Mouse (Mus musculus) heart, embryonic 14.5 days (tissue): ENCODE measurements around the gene Fyn. TPM values are rescaled to one million over a fixed set of nuclear protein-coding genes. Genes with fewer than 3 reads are reported as not detected.

Experiments used
- ATAC-seq: fragments of 200-750 bp; cut with Nextera tagmentation; 2 replicates; pipeline ENCODE4 v1.8.0; 2017; ENCODE audit warnings: low read depth, moderate TSS enrichment; ENCODE audit not compliant: insufficient number of reproducible peaks, insufficient read depth, low FRiP score
- H3K27ac ChIP-seq, 2 experiments: fragments of 200-500 bp in 1 of 2; fragments of 300-500 bp in 1 of 2; sonication (generic) in 1 of 2; replicated peaks in 1 of 2; 2 replicates each; pipeline ENCODE4 v1.5.1; 2012 to 2014; ENCODE audit warnings: low read depth in 2 of 2, low read length in 2 of 2, control low read depth in 1 of 2, mild to moderate bottlenecking in 1 of 2, mixed read lengths in 1 of 2; ENCODE audit not compliant: control insufficient read depth in 1 of 2, insufficient read depth in 1 of 2
- H3K27me3 ChIP-seq: fragments of 300-500 bp; sonication (generic); 2 replicates; pipeline ENCODE4 v1.6.1; 2014; ENCODE audit warnings: mild to moderate bottlenecking, low read length, control low read depth; ENCODE audit not compliant: control insufficient read depth, insufficient read depth
- H3K36me3 ChIP-seq: fragments of 300-500 bp; sonication (generic); 2 replicates; pipeline ENCODE4 v1.6.1; 2014; ENCODE audit warnings: mild to moderate bottlenecking, control low read depth, low read length, mixed read lengths; ENCODE audit not compliant: control insufficient read depth, insufficient read depth
- H3K4me1 ChIP-seq, 2 experiments: fragments of 200-500 bp in 1 of 2; fragments of 300-500 bp in 1 of 2; sonication (generic) in 1 of 2; 2 replicates each; pipeline ENCODE4 v1.6.1; 2012 to 2014; ENCODE audit warnings: low read length in 2 of 2, control low read depth in 1 of 2, mixed read lengths in 1 of 2; ENCODE audit not compliant: control insufficient read depth in 2 of 2, insufficient read depth in 2 of 2
- H3K4me2 ChIP-seq: fragments of 300-500 bp; sonication (generic); 2 replicates; pipeline ENCODE4 v1.6.1; 2014; ENCODE audit warnings: mild to moderate bottlenecking, low read length
- H3K4me3 ChIP-seq, 2 experiments: fragments of 200-500 bp in 1 of 2; fragments of 300-500 bp in 1 of 2; sonication (generic) in 1 of 2; 2 replicates each; pipeline ENCODE4 v1.5.1; 2012 to 2014; ENCODE audit warnings: low read length in 2 of 2, mild to moderate bottlenecking in 2 of 2, control low read depth in 1 of 2, low read depth in 1 of 2, moderate library complexity in 1 of 2; ENCODE audit not compliant: control insufficient read depth in 1 of 2, insufficient read depth in 1 of 2
- H3K9ac ChIP-seq: fragments of 300-500 bp; sonication (generic); 2 replicates; pipeline ENCODE4 v1.6.1; 2014; ENCODE audit warnings: mild to moderate bottlenecking, low read length
- H3K9me3 ChIP-seq: fragments of 300-500 bp; sonication (generic); 2 replicates; pipeline ENCODE4 v1.6.1; 2016; ENCODE audit warnings: low read length, control low read depth; ENCODE audit not compliant: control insufficient read depth
- WGBS: fragments of 180-500 bp; shearing (Covaris S2); extraction: QIAGEN DNeasy Blood & Tissue Kit; methylation state at CpG from one replicate; pipeline ENCODE4 v1.1.7; 2014; 5-methylcytosine and 5-hydroxymethylcytosine counted together
- polyA plus RNA-seq: library from polyadenylated mRNA; unstranded; fragments of >200 nt; fragmentation: Nextera tagmentation; extraction: Ambion mirVana; gene quantifications from 2 replicates; pipeline ENCODE4 v1.2.1, GENCODE M21; 2014

The Fyn gene
- polyA plus RNA-seq, 1 experiment from 2014 or later: 20.3 TPM

DNA sequence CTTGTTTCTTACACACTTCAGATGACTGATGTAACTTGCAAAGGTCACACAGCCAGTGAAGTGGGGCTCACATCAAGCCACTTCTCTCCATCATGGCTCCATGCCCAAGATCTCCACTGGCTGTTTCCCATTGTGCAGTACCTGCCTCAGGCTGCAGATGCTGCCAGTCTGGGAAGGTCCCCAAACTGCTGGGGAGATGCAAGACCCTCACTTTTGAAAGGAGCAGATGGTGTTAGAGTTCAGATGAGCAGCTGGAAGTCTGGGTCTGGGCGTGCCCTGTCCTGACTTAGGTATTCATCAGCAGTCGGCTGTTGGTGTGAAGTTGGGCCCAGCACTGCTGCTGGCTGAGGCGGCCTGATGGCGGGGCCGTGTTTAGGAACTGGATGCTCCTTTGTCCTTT is 93.3 kb downstream of the Fyn start:
- ATAC-seq: no peak
- peaks cover 18 to 38% of the 10 kb centered on the region in 2 experiments for H3K4me1 ChIP-seq
- no peaks in the 10 kb centered on the region for H3K36me3 ChIP-seq
- no peak overlapping the region for H3K4me3 ChIP-seq
- H3K4me2 ChIP-seq: no peak overlapping the region
- H3K9ac ChIP-seq: no peak overlapping the region
- H3K27me3 ChIP-seq: no peaks in the 10 kb centered on the region
- H3K27ac ChIP-seq: no peak overlapping the region
- WGBS: 60% methylated on average over 5 of the region's 5 CpGs
- H3K9me3 ChIP-seq: no peaks in the 10 kb centered on the region

DNA sequence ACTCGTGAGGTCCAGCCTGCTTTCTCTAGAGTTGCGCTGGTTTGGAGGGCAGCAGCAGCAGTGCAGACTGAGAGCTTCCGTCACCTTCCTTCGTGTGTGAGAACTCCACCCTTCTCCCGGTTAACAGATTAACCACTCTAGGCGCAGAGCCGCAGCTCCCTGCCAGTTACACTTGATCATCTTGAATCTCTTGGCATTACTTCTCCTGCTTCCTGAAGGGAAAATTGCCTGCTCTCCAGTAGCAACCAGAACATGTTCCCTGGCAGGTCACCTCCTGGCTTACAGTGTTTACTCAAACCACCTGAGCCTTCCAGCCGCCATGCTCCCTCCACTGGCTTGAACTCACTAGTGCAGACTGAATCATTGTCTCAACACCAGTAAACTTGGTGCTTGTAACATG is 94.1 kb downstream of the Fyn start:
- H3K9me3 ChIP-seq: no peaks in the 10 kb centered on the region
- no peaks in the 10 kb centered on the region for H3K27me3 ChIP-seq
- H3K9ac ChIP-seq: no peak overlapping the region
- H3K4me2 ChIP-seq: no peak overlapping the region
- no peak overlapping the region for H3K4me3 ChIP-seq
- H3K36me3 ChIP-seq: no peaks in the 10 kb centered on the region
- ATAC-seq: no peak
- peaks cover 22 to 38% of the 10 kb centered on the region in 2 experiments for H3K4me1 ChIP-seq
- no peak overlapping the region for H3K27ac ChIP-seq
- WGBS: 41% methylated on average over 8 of the region's 8 CpGs

DNA sequence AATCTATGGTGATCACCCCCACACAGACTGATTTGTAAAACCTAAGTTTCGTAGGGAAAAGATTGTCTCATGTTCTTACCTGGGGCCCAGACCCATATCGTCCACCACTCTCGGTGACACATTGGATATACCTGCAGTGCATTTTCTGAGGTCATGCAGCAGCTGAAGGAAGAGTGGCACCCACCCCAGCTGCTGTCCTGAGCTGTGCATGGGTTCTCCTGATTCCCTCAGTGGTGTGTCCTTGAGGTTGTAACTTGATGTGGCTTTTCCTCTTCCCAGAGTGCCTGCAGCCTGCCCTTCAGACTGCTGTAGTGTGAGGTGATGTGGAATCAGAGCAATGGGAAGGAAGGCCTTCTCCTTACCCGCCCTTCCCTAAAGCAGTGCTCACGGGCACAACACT is 95.7 kb downstream of the Fyn start:
- ATAC-seq: no peak

DNA sequence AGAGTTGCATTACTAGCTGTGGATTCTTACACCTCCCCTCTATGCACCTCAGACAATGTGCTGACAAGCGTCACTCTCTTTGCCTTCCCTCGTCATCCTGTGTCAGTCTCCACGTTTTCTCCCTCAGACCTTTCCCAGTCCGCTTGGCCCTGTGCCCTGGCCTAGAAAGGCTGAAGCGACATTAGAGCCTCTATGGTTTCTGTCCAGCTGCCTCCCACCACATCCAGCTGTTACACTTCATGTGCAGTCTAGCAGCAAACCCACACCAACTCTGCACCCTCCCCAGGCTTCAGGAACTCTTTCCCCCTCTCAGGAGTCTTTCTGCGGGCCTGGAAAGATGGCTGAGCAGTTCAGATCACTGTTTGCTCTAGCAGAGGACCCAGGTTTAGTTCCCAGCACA is 98.7 kb downstream of the Fyn start:
- no peaks in the 10 kb centered on the region for H3K9me3 ChIP-seq
- no peaks in the 10 kb centered on the region for H3K36me3 ChIP-seq
- H3K27me3 ChIP-seq: no peaks in the 10 kb centered on the region
- H3K27ac ChIP-seq: no peak overlapping the region
- ATAC-seq: no peak
- 39% methylated on average over 6 of the region's 6 CpGs for WGBS
- H3K4me2 ChIP-seq: no peak overlapping the region
- H3K4me1 ChIP-seq: peaks cover 14 to 18% of the 10 kb centered on the region in 2 experiments
- H3K4me3 ChIP-seq: no peak overlapping the region
- no peak overlapping the region for H3K9ac ChIP-seq

More for the DNA sequence above, 95.7 kb downstream of the Fyn start:
- WGBS: 89% methylated on average over 5 of the region's 5 CpGs
- no peaks in the 10 kb centered on the region for H3K9me3 ChIP-seq
- no peaks in the 10 kb centered on the region for H3K27me3 ChIP-seq
- no peak overlapping the region for H3K9ac ChIP-seq
- H3K4me3 ChIP-seq: no peak overlapping the region
- H3K27ac ChIP-seq: no peak overlapping the region
- H3K36me3 ChIP-seq: no peaks in the 10 kb centered on the region
- H3K4me1 ChIP-seq: peaks cover 15 to 23% of the 10 kb centered on the region in 2 experiments
- no peak overlapping the region for H3K4me2 ChIP-seq

DNA sequence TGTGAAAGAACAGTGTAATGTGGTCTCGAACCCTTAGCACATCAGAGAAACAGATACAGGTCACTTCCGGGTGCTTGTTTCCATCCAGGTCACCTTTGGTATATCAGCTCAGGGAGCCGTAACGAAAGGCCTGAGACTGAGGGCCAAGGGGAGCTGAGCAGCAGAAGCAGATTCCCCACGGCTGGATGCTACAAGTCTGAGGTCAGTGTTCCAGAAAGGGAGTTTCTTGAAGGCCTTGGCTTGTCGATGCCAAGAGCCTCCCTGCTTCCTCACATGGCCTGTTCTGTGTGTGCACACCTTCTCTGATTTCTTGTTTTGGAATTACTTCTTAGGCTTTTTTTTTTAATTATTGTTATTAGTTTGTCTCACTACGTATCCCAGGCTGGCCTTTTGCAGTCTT is 99.2 kb downstream of the Fyn start:
- Histone ChIP-seq H3K36me3 (no peaks in the 10 kb centered on the region), H3K27ac (no peak overlapping the region), H3K4me1 (peaks cover 11 to 15% of the 10 kb centered on the region in 2 experiments), H3K9ac (no peak overlapping the region), H3K9me3 (no peaks in the 10 kb centered on the region), H3K27me3 (no peaks in the 10 kb centered on the region), H3K4me3 (no peak overlapping the region), H3K4me2 (no peak overlapping the region)
- no peak for ATAC-seq
- WGBS: 84% methylated on average over 7 of the region's 7 CpGs

DNA sequence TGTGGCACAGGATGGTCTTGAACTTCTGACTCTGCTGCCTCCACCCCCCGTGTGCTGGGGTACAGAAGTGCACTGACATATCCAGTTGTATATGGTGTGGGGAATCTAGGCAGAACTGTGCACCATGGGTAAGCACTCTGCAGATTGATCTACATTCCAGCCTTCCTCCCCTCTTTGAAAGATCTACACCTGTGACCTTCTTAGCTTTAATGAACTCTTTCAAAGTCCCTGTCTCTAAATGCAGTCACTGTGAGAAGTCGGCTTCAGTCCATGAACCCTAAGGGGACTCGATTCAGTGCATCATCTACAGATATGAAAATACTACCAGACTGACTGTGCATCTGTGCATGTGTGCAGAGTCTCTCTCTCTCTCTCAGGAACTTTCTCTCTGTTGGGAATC is 99.9 kb downstream of the Fyn start:
- H3K36me3 ChIP-seq: no peaks in the 10 kb centered on the region
- no peaks in the 10 kb centered on the region for H3K9me3 ChIP-seq
- WGBS: 91% methylated on average over 3 of the region's 3 CpGs
- H3K4me2 ChIP-seq: no peak overlapping the region
- peaks cover 11 to 17% of the 10 kb centered on the region in 2 experiments for H3K4me1 ChIP-seq
- ATAC-seq: no peak
- no peak overlapping the region for H3K4me3 ChIP-seq
- no peaks in the 10 kb centered on the region for H3K27me3 ChIP-seq
- no peak overlapping the region for H3K9ac ChIP-seq
- no peak overlapping the region for H3K27ac ChIP-seq

DNA sequence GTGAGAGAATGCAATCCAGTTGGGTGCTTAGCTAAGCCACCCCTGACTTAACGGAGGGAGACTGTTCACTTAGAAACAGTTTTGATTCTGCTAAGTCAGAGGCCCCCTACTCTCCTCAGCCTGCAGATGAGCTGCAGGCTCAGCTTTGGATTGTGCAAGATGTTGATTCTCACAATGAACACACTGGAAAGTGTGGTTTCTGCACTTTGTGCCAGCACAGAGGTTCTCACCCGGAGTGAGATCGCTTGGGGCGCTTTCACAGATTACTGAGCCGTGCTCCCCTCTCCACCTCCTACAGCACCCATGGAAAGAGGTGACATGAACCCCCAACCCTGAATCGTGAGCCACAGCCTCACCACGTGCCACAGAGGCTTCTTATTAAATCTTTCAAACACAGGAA is 100.7 kb downstream of the Fyn start:
- peaks cover 11 to 17% of the 10 kb centered on the region in 2 experiments for H3K4me1 ChIP-seq
- H3K36me3 ChIP-seq: no peaks in the 10 kb centered on the region
- H3K4me3 ChIP-seq: no peak overlapping the region
- H3K27ac ChIP-seq: no peak overlapping the region
- H3K27me3 ChIP-seq: no peaks in the 10 kb centered on the region
- H3K4me2 ChIP-seq: no peak overlapping the region
- WGBS: 71% methylated on average over 7 of the region's 7 CpGs
- H3K9ac ChIP-seq: no peak overlapping the region
- no peaks in the 10 kb centered on the region for H3K9me3 ChIP-seq
- no peak for ATAC-seq

DNA sequence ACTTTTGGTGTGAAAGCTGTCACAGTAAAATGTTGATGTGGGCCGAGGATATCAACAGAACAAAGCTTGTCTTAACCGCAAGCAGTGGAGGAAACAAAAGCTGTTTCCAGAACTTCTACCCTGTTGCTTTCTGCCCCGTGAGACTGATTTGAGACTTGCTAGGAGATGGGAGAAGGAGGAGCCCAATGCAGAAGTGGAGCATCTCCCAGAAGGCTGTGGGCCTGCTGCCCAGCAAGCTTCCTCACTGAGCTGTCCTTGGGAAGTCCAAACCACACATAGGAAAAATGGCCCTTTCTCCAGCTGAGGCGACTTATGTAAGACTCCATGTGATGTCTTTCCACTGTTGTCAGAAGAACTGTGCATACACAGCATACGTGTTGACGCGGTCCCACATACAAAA is 101.7 kb downstream of the Fyn start:
- no peak overlapping the region for H3K27ac ChIP-seq
- no peaks in the 10 kb centered on the region for H3K9me3 ChIP-seq
- 83% methylated on average over 7 of the region's 7 CpGs for WGBS
- H3K4me1 ChIP-seq: peaks cover 11 to 17% of the 10 kb centered on the region in 2 experiments
- H3K4me3 ChIP-seq: no peak overlapping the region
- ATAC-seq: no peak
- H3K27me3 ChIP-seq: no peaks in the 10 kb centered on the region
- no peak overlapping the region for H3K9ac ChIP-seq
- no peaks in the 10 kb centered on the region for H3K36me3 ChIP-seq
- H3K4me2 ChIP-seq: no peak overlapping the region
